Comparison of ENCODE assay signal across 12 mouse cellular contexts in the genomic region with DNA sequence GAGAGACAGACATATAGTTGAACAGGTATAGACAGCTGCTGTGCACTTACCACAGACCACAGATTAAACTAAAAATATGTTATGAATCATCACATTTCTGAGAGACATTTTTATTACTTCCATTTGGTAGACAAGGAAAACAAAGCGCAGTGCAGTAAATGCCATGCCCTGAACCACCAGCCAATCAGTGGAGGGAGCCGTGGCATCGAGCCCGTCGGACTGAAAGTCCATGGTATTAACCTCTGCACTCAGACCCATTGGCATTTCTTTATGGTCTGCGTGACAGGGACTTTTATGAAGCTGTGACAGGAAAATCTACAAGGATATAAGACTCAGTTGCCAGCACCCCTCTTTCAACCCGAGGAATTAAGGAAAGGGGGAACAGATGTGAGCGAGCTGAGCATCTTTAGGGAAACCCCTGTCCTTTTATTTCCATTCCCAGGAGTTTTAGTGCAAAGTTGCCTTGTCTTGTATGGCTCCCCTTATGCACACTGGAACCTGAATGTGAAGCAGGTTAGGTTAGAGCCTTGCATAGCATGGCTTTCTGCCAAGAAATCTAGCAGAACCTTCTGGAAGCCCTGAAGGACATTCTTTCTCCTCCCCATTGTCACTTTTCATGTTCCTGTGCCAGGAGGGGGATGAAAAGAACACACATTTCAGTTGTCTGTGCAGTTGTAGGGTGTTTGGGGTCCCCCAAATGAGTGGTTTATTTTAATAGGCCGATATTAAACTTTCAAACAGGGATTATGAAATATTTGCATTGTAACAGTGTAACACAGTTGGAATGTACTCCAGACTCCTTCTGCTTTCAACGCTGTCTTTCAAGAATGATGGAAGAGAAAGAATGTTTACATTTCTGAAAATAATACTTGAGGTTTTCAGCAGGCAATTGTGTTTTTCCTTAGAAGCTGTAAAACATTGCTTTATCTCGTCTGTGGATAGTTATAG.
DNase-seq lines count a peak whose midpoint lies in the region; ATAC-seq and TF ChIP-seq lines count a peak whose summit lies in the region.
"Had no signal": no experiment of that assay in that cellular context is flagged by ENCODE, and none has a peak within 500 bp of the region (broad histone marks: within the 10 kb centered on the region; RNA-seq: fewer than 3 reads in every experiment).

No protein-coding gene starts in this region.

- WGBS in kidney, embryonic 14.5 days, result 56% methylated on average over 11 of the region's 11 CpGs
- WGBS in embryonic facial prominence, embryonic 15.5 days, result 29% methylated on average over 11 of the region's 11 CpGs
- 43% methylated on average over 11 of the region's 11 CpGs for WGBS in lung, postnatal 0 days

- no peak overlapping the region for H3K27ac ChIP-seq in kidney, embryonic 14.5 days (ENCODE audit: low read depth, low read length)
- 0 out of 2 replicates have a peak overlapping the region, but pooled peaks have one; percentile 39 for H3K27ac ChIP-seq in embryonic facial prominence, embryonic 15.5 days (replicated peaks)
- H3K27ac ChIP-seq in lung, postnatal 0 days (ENCODE audit: low read length), result peak overlapping the region; percentile 75
- H3K27ac ChIP-seq: heart, embryonic 10.5 days; neural tube, embryonic 13.5 days had no signal

- no peaks in the 10 kb centered on the region for H3K9me3 ChIP-seq in kidney, embryonic 14.5 days (ENCODE audit: control insufficient read depth, low read length)
- H3K9me3 ChIP-seq in embryonic facial prominence, embryonic 15.5 days (replicated peaks), result no peaks in the 10 kb centered on the region
- no peaks in the 10 kb centered on the region for H3K9me3 ChIP-seq in lung, postnatal 0 days (ENCODE audit: low read length)
- H3K9me3 ChIP-seq: heart, embryonic 10.5 days; neural tube, embryonic 13.5 days had no signal

- peaks cover 13% of the 10 kb centered on the region; the same call in 1 of the 2 replicates for H3K4me1 ChIP-seq in kidney, embryonic 14.5 days (ENCODE audit: control insufficient read depth, insufficient read depth, low read length)
- peaks cover 17% of the 10 kb centered on the region for H3K4me1 ChIP-seq in embryonic facial prominence, embryonic 15.5 days
- H3K4me1 ChIP-seq in lung, postnatal 0 days (ENCODE audit: insufficient read depth, low read depth, low read length), result peaks cover 7% of the 10 kb centered on the region; the same call in 1 of the 2 replicates

- no peak overlapping the region for H3K4me3 ChIP-seq in kidney, embryonic 14.5 days (ENCODE audit: low read length)
- H3K4me3 ChIP-seq in embryonic facial prominence, embryonic 15.5 days (replicated peaks), result no peak overlapping the region
- no peak overlapping the region for H3K4me3 ChIP-seq in lung, postnatal 0 days (ENCODE audit: low read depth, low read length)
- H3K4me3 ChIP-seq: heart, embryonic 10.5 days; neural tube, embryonic 13.5 days had no signal

- H3K4me2 ChIP-seq in kidney, embryonic 14.5 days (replicated peaks; ENCODE audit: low read depth, low read length), result no peak overlapping the region
- H3K4me2 ChIP-seq in embryonic facial prominence, embryonic 15.5 days (replicated peaks), result peak overlapping the region; percentile 22; the same call in 1 of the 2 replicates
- peak overlapping the region; percentile 31 for H3K4me2 ChIP-seq in lung, postnatal 0 days (replicated peaks; ENCODE audit: low read depth, low read length)
- H3K4me2 ChIP-seq: neural tube, embryonic 13.5 days had no signal

- peak; percentile 88 for TF ChIP-seq EP300 in lung, postnatal 0 days (IDR thresholded peaks at IDR 0.05)

- no peaks in the 10 kb centered on the region for H3K36me3 ChIP-seq in kidney, embryonic 14.5 days (ENCODE audit: control insufficient read depth, insufficient read depth, low read length)
- no peaks in the 10 kb centered on the region for H3K36me3 ChIP-seq in embryonic facial prominence, embryonic 15.5 days
- no peaks in the 10 kb centered on the region for H3K36me3 ChIP-seq in lung, postnatal 0 days (ENCODE audit: insufficient read depth, low read length)
- H3K36me3 ChIP-seq: heart, embryonic 10.5 days; neural tube, embryonic 13.5 days had no signal

- TF ChIP-seq CTCF in lung, postnatal 0 days (IDR thresholded peaks at IDR 0.05), result no peak

- no peaks in the 10 kb centered on the region for H3K27me3 ChIP-seq in kidney, embryonic 14.5 days (ENCODE audit: control insufficient read depth, insufficient read depth, low read length)
- H3K27me3 ChIP-seq in embryonic facial prominence, embryonic 15.5 days, result peaks cover 10% of the 10 kb centered on the region; the same call in 1 of the 2 replicates
- H3K27me3 ChIP-seq in lung, postnatal 0 days (replicated peaks; ENCODE audit: insufficient read depth, low read length), result no peaks in the 10 kb centered on the region
- H3K27me3 ChIP-seq: neural tube, embryonic 13.5 days had no signal

- intact Hi-C loops in heart, postnatal 14 days (cut with DNase I), result no loop called here

- peak; percentile 10 for DNase-seq in kidney, postnatal 14 days
- DNase-seq in cerebellum, adult 9-10 months, result peak; percentile 52
- peak; percentile 82 for DNase-seq in lung, postnatal 0 days (ENCODE audit: low spot score)
- DNase-seq in heart, postnatal 14 days, result no peak
- DNase-seq: adrenal gland, adult 8-10 months; thymus, postnatal 14 days had no signal

- ATAC-seq in kidney, embryonic 14.5 days (ENCODE audit: low FRiP score, low TSS enrichment), result no peak
- ATAC-seq in embryonic facial prominence, embryonic 15.5 days (ENCODE audit: insufficient number of reproducible peaks, low FRiP score, low TSS enrichment, low read depth), result no peak
- peak; percentile 92 for ATAC-seq in lung, postnatal 0 days
- ATAC-seq in erythroid progenitor cell, adult 5-6 weeks (replicated peaks; ENCODE audit: low FRiP score, poor library complexity, severe bottlenecking), result no peak
- ATAC-seq: hindbrain, embryonic 16.5 days had no signal

- H3K9ac ChIP-seq in kidney, embryonic 14.5 days (ENCODE audit: low read depth, low read length), result no peak overlapping the region
- H3K9ac ChIP-seq in embryonic facial prominence, embryonic 15.5 days, result no peak overlapping the region
- H3K9ac ChIP-seq in lung, postnatal 0 days (replicated peaks; ENCODE audit: low read depth), result no peak overlapping the region
- H3K9ac ChIP-seq: neural tube, embryonic 13.5 days had no signal

Comparison
In these comparisons a context has a peak if more than half of its experiments do, and no peak if none do; other contexts are left out.
1. DNase-seq: peak in kidney, postnatal 14 days (single experiment), cerebellum, adult 9-10 months (single experiment) and lung, postnatal 0 days (single experiment); none in heart, postnatal 14 days (0 of 2).